Mouse (Mus musculus) ES-E14 (cell line): ENCODE data around the gene Nt5c2. TPM values are rescaled to one million over a fixed set of nuclear protein-coding genes. Genes with fewer than 3 reads are reported as not detected.

ENCODE experiments used
- DNase-seq: peaks from one replicate; pipeline ENCODE4 v3.0.0-alpha.2; 2013; ENCODE audit warnings: low read depth, low spot score
- H3K27ac ChIP-seq: 2 replicates; pipeline ENCODE4 v1.5.1; 2012; ENCODE audit warnings: low read depth, mild to moderate bottlenecking, low read length, moderate library complexity, mixed read lengths; ENCODE audit not compliant: poor library complexity, insufficient read depth, severe bottlenecking
- H3K36me3 ChIP-seq: 2 replicates; pipeline ENCODE4 v1.6.1; 2012; ENCODE audit warnings: mild to moderate bottlenecking, low read length, moderate library complexity, mixed read lengths; ENCODE audit not compliant: control insufficient read depth, poor library complexity, insufficient read depth, severe bottlenecking
- H3K4me1 ChIP-seq, 2 experiments: fragments of 150-350 bp in 1 of 2; sonication (generic) in 1 of 2; 2 replicates each; pipeline ENCODE4 v1.6.1; 2012; ENCODE audit warnings: low read length in 2 of 2, mild to moderate bottlenecking in 1 of 2, mixed read lengths in 1 of 2; ENCODE audit not compliant: control insufficient read depth in 2 of 2, insufficient read depth in 2 of 2, poor library complexity in 1 of 2
- H3K4me3 ChIP-seq, 2 experiments: fragments of 150-350 bp in 1 of 2; sonication (generic) in 1 of 2; 2 replicates each; pipeline ENCODE4 v1.5.1; 2012; ENCODE audit warnings: low read length in 2 of 2, low read depth in 1 of 2, mild to moderate bottlenecking in 1 of 2, mixed read lengths in 1 of 2; ENCODE audit not compliant: insufficient read depth in 1 of 2, poor library complexity in 1 of 2, severe bottlenecking in 1 of 2
- H3K9ac ChIP-seq: 2 replicates; pipeline ENCODE4 v1.6.1; 2012; ENCODE audit warnings: low read depth, mild to moderate bottlenecking, low read length, mixed read lengths; ENCODE audit not compliant: poor library complexity, insufficient read depth, severe bottlenecking
- H3K9me3 ChIP-seq: fragments of 150-350 bp; sonication (generic); 2 replicates; pipeline ENCODE4 v1.6.1; 2012; ENCODE audit warnings: low read depth, mild to moderate bottlenecking, low read length; ENCODE audit not compliant: control insufficient read depth, insufficient read depth
- CHD2 ChIP-seq: IDR thresholded peaks from 2 replicates; pipeline ENCODE4 v1.6.1; 2014; ENCODE audit warnings: mild to moderate bottlenecking, low read depth, low read length, inconsistent platforms
- HCFC1 ChIP-seq: IDR thresholded peaks from 2 replicates; pipeline ENCODE4 v1.6.1; 2012; ENCODE audit warnings: low read length, inconsistent platforms, borderline replicate concordance; ENCODE audit not compliant: insufficient read depth
- MAFK ChIP-seq: IDR thresholded peaks from 2 replicates; pipeline ENCODE4 v1.6.1; 2014; ENCODE audit warnings: mild to moderate bottlenecking, low read depth, low read length, inconsistent platforms; ENCODE audit not compliant: insufficient read depth
- ZC3H11A ChIP-seq: IDR thresholded peaks from 2 replicates; pipeline ENCODE4 v1.6.1; 2012; ENCODE audit warnings: low read depth, mild to moderate bottlenecking, inconsistent platforms, low read length, borderline replicate concordance
- ZNF384 ChIP-seq: IDR thresholded peaks from 2 replicates; pipeline ENCODE4 v1.6.1; 2012; ENCODE audit warnings: low read depth, low read length, inconsistent platforms
- in situ Hi-C, 2 experiments: fragments of 600-800 bp; cut with MboI; formaldehyde crosslinking; loops; one replicate each; pipeline ENCODE4 v1.15.1; 2025; ENCODE audit warnings: low sequenced_read_pairs in 2 of 2, inconsistent platforms in 1 of 2; ENCODE audit not compliant: unreplicated experiment in 2 of 2
- total RNA-seq: library from RNA; depleted of rRNA; stranded (reverse); fragments of 300-350 nt; gene quantifications from 2 replicates; pipeline ENCODE4 v1.2.3, GENCODE M21; 2012

Gene Nt5c2
- total RNA-seq, 1 experiment, result 27.0 TPM

GRCm38 (mm10) chr19:47050271-47051032 is 35.5 kb upstream of the Nt5c2 start, which contains the start of gene Pcgf6:
Pcgf6 (minus strand) TSS chr19:47050906.
- Histone ChIP-seq H3K4me1 (peaks cover 12 to 14% of the 10 kb centered on the region in 2 experiments), H3K9ac (peak within 1 kb of the TSS; percentile 97), H3K36me3 (peaks cover 18% of the 10 kb centered on the region), H3K4me3 (peak within 1 kb of the TSS; percentile 85 to 95), H3K27ac (peak within 1 kb of the TSS; percentile 88), H3K9me3 (no peaks in the 10 kb centered on the region)
- peak; percentile 85 for DNase-seq
- TF ChIP-seq ZNF384 (no peak), ZC3H11A (no peak), CHD2 (0 out of 2 replicates have a peak, but pooled peaks have one; percentile 21), MAFK (no peak), HCFC1 (peak; percentile 90)
- in situ Hi-C loops, result no loop called here

GRCm38 (mm10) chr19:47049840-47050239 is 34.9 kb upstream of the Nt5c2 start:
- no peak for DNase-seq
- H3K36me3 ChIP-seq, result peaks cover 21% of the 10 kb centered on the region
- peak overlapping the region; percentile 85 to 95 for H3K4me3 ChIP-seq
- no peaks in the 10 kb centered on the region for H3K9me3 ChIP-seq
- peak overlapping the region; percentile 97; the same call in 1 of the 2 replicates for H3K9ac ChIP-seq
- no peak for TF ChIP-seq MAFK
- no peak for TF ChIP-seq CHD2
- TF ChIP-seq HCFC1, result no peak
- TF ChIP-seq ZC3H11A, result no peak
- TF ChIP-seq ZNF384, result no peak
- peaks cover 12 to 14% of the 10 kb centered on the region in 2 experiments for H3K4me1 ChIP-seq
- no peak overlapping the region for H3K27ac ChIP-seq
- in situ Hi-C loops, result no loop called here

GRCm38 (mm10) chr19:47049061-47049460 is 34.1 kb upstream of the Nt5c2 start:
- Histone ChIP-seq H3K4me3 (peak overlapping the region in 1 of 2 experiments; percentile 85; a peak in 2 of 4 replicates), H3K27ac (no peak overlapping the region), H3K9ac (peak overlapping the region; percentile 50; the same call in 1 of the 2 replicates), H3K9me3 (no peaks in the 10 kb centered on the region), H3K36me3 (peaks cover 25% of the 10 kb centered on the region), H3K4me1 (peaks cover 12 to 15% of the 10 kb centered on the region in 2 experiments)
- in situ Hi-C loops, result no loop called here
- no peak for DNase-seq
- no peak for TF ChIP-seq MAFK
- no peak for TF ChIP-seq ZNF384
- no peak for TF ChIP-seq HCFC1
- TF ChIP-seq ZC3H11A, result no peak
- TF ChIP-seq CHD2, result no peak

DNA sequence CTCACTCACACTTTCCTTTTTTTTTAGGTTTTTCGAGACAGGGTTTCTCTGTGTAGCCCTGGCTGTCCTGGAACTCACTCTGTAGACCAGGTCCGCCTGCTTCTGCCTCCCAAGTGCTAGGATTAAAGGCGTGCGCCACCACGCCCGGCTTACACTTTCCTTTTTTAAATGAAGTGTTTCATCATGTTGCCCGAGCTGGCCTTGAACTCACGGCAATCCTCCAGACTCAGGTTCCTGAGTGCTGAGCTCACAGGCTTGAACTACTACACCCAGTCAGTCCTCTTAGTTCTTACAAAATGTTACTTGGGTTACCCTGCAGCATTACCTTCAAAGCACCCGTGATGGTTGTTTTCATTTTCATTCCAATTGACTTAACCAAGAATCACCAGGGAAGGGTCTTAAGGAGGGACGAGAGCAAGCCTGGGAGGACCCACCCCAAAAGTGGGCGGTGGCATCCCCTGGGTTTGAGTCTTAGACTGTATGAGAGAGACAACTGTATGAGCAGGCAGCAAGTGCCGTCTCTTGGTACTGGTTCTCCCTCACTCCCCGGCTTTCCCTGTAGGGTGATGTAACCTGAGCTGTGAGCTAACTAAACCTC is 32.4 kb upstream of the Nt5c2 start:
- DNase-seq, result peak; percentile 85
- Histone ChIP-seq H3K36me3 (peaks cover 31% of the 10 kb centered on the region), H3K4me1 (peaks cover 13 to 15% of the 10 kb centered on the region in 2 experiments), H3K9ac (no peak overlapping the region), H3K27ac (peak overlapping the region; percentile 16; the same call in 1 of the 2 replicates), H3K4me3 (peak overlapping the region in 1 of 2 experiments; percentile 6; a peak in 1 of 4 replicates), H3K9me3 (no peaks in the 10 kb centered on the region)
- TF ChIP-seq ZC3H11A (no peak), HCFC1 (no peak), ZNF384 (no peak), MAFK (no peak), CHD2 (no peak)
- in situ Hi-C loops, result no loop called here
